Mouse (Mus musculus): ENCODE measurements around the gene Mapk12.
A peak's percentile ranks its signal among the peaks of the same experiment; 100 is the strongest.

Mapk12 gene

GRCm38 (mm10) chr15:89138531-89138930, 2.0 kb downstream of the Mapk12 start:
- DNase-seq (ENCODE audit: low read depth, low spot score): no peak

- DNase-seq (ENCODE audit: low read depth, low spot score): no peak
Observed at GRCm38 (mm10) chr15:89138046-89138405, 2.5 kb downstream of the Mapk12 start.

- DNase-seq (ENCODE audit: low read depth, low spot score): no peak
Observed at GRCm38 (mm10) chr15:89137378-89138045, 3.0 kb downstream of the Mapk12 start.

- DNase-seq (ENCODE audit: low read depth, low spot score): no peak
Observed at GRCm38 (mm10) chr15:89136461-89137155, 3.9 kb downstream of the Mapk12 start.

GRCm38 (mm10) chr15:89131316-89131715, 9.2 kb downstream of the Mapk12 start:
- no peak for DNase-seq (ENCODE audit: low read depth, low spot score)

- DNase-seq (ENCODE audit: low read depth, low spot score): no peak
Observed at GRCm38 (mm10) chr15:89130245-89130644, 10.3 kb downstream of the Mapk12 start.

GRCm38 (mm10) chr15:89128382-89129350, 11.8 kb downstream of the Mapk12 start, which contains the start of gene Hdac10:
Gene Hdac10 (minus strand): TSS chr15:89128700.
- peak; percentile 72 for DNase-seq (ENCODE audit: low read depth, low spot score)

GRCm38 (mm10) chr15:89127364-89127940, 13.1 kb downstream of the Mapk12 start:
- DNase-seq (ENCODE audit: low read depth, low spot score): no peak

GRCm38 (mm10) chr15:89126622-89127021, 13.9 kb downstream of the Mapk12 start:
- no peak for DNase-seq (ENCODE audit: low read depth, low spot score)

GRCm38 (mm10) chr15:89125351-89125750, 15.2 kb downstream of the Mapk12 start:
- DNase-seq (ENCODE audit: low read depth, low spot score): no peak

- DNase-seq (ENCODE audit: low read depth, low spot score): no peak
Observed at GRCm38 (mm10) chr15:89124312-89124711, 16.2 kb downstream of the Mapk12 start.

- DNase-seq (ENCODE audit: low read depth, low spot score): no peak
Observed at GRCm38 (mm10) chr15:89123595-89123994, 16.9 kb downstream of the Mapk12 start.

GRCm38 (mm10) chr15:89122649-89123366, 17.7 kb downstream of the Mapk12 start, which contains the start of gene Tubgcp6:
Gene Tubgcp6 (minus strand): TSS chr15:89123112.
- DNase-seq (ENCODE audit: low read depth, low spot score): peak; percentile 93

GRCm38 (mm10) chr15:89118007-89118406, 22.5 kb downstream of the Mapk12 start:
- DNase-seq (ENCODE audit: low read depth, low spot score): no peak

- no peak for DNase-seq (ENCODE audit: low read depth, low spot score)
Observed at GRCm38 (mm10) chr15:89110147-89110546, 30.4 kb downstream of the Mapk12 start.

GRCm38 (mm10) chr15:89106976-89107375, 33.5 kb downstream of the Mapk12 start:
- no peak for DNase-seq (ENCODE audit: low read depth, low spot score)

- DNase-seq (ENCODE audit: low read depth, low spot score): no peak
Observed at GRCm38 (mm10) chr15:89106073-89106472, 34.4 kb downstream of the Mapk12 start.

GRCm38 (mm10) chr15:89104425-89104824, 36.1 kb downstream of the Mapk12 start:
- no peak for DNase-seq (ENCODE audit: low read depth, low spot score)

GRCm38 (mm10) chr15:89103921-89104320, 36.6 kb downstream of the Mapk12 start:
- no peak for DNase-seq (ENCODE audit: low read depth, low spot score)

GRCm38 (mm10) chr15:89102646-89103045, 37.9 kb downstream of the Mapk12 start:
- DNase-seq (ENCODE audit: low read depth, low spot score): no peak

GRCm38 (mm10) chr15:89100823-89101222, 39.7 kb downstream of the Mapk12 start:
- no peak for DNase-seq (ENCODE audit: low read depth, low spot score)

Data from embryo, embryonic 11.5 days (tissue).